Mouse (Mus musculus): ENCODE results near the gene Sema3d.

The Sema3d gene

DNA sequence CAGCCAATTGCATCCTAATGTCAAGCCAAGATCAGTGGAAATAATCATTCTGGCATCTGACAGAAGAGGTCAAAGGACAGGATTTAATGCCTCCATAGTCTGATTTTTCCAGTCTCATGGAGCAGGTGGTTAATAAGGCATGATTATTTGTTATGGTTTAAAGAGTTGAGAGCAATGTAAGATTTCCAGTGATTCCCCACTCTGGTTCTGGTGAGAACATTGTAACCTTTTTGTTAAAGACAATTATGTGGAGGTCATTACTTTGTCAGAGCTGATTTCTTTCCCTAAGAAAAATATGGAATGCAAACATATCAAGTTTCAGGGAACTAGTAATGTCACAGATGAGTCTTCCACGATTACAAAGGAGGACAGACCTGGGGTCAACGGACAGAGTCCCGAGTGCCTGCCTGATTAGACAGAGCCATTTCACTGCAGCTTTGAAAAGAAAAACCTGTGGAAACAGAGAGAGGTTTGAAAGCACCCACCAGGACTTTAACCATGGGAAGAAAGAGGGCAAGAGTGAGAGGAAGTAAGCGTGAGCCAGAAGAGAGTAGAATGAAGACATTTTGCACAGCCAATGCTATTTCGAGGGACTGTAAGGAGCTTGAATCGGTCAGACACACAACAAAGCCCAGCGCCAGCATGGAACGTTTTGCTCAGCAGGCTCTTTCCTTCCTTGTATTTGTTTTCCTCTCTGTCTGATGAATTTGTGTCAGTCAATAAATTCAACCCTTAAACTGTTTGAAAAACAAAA, 251.2 kb downstream of the Sema3d start:
- DNase-seq (ENCODE audit: low read depth, low spot score) = no peak

DNA sequence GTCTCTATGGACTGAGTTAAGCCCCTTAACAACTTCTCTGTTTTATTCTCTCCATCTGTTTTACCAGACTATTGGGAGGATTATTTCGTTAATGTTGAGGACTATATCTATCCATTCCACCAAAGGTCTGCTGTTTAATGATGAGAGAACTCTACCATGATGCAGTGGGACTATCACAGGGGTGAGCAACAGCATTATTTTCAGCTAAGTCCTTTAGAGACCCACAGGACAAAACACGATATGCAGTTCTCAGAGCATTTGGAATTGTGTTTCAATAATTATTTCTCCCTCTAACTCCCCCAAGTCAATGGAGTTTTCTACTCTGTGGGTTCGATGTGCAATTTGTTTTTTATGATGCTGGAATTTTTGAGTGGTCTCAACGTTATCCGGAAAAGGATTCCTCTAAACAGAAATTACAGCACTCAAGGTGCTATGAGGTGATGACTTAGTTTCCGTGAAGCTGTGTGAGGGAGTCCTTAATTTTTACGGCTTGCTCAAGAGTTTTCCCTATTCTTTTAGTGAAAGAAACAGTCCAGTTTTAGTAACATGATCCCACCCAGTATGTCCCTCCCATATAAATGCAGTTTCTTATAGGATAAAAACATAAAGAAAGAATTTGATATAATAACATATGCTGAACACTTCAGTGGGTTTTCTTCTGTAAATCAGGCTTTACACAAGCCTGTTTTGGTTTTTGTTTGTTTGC, 254.7 kb downstream of the Sema3d start:
- DNase-seq (ENCODE audit: low read depth, low spot score) = no peak
